Mouse (Mus musculus): ENCODE results near the gene Marveld3. TPM values are rescaled to one million over a fixed set of nuclear protein-coding genes. Genes with fewer than 3 reads are reported as not detected.

Marveld3 gene
- polyA plus RNA-seq, 1 experiment from 2014 or later, result not detected

DNA sequence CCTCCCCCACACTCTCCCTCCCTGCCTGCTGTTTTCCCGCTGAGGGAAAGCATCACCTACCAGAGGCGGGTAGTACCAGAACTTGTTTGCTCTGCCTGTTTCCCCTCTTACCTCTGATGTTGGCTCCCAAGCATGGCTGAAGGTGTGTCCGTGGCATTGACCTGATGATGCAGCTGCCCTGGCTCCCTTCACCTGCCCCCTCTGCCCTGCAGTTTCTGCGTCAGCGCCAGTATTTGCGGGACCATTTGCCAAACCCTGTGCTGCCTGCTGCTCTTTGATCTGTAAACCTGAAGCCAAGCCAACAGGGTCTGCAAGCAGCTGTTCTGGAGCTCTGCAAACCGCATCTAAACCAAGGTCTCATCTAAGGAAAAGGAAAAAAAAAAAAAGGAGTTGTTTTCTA, 24.4 kb upstream of the Marveld3 start:
- 70% methylated on average over 7 of the region's 7 CpGs for WGBS (ENCODE audit: missing documents)
- Histone ChIP-seq H3K36me3 (ENCODE audit: inconsistent target) (no peaks in the 10 kb centered on the region), H3K4me3 (ENCODE audit: inconsistent target) (no peak overlapping the region), H3K27ac (no peak overlapping the region), H3K79me2 (ENCODE audit: inconsistent target) (no peaks in the 10 kb centered on the region)

GRCm38 (mm10) chr8:109983944-109984343, 21.9 kb upstream of the Marveld3 start:
- 78% methylated on average over 5 of the region's 5 CpGs for WGBS (ENCODE audit: missing documents)
- H3K79me2 ChIP-seq (ENCODE audit: inconsistent target), result no peaks in the 10 kb centered on the region
- H3K36me3 ChIP-seq (ENCODE audit: inconsistent target), result no peaks in the 10 kb centered on the region
- no peak overlapping the region for H3K4me3 ChIP-seq (ENCODE audit: inconsistent target)
- H3K27ac ChIP-seq, result no peak overlapping the region

DNA sequence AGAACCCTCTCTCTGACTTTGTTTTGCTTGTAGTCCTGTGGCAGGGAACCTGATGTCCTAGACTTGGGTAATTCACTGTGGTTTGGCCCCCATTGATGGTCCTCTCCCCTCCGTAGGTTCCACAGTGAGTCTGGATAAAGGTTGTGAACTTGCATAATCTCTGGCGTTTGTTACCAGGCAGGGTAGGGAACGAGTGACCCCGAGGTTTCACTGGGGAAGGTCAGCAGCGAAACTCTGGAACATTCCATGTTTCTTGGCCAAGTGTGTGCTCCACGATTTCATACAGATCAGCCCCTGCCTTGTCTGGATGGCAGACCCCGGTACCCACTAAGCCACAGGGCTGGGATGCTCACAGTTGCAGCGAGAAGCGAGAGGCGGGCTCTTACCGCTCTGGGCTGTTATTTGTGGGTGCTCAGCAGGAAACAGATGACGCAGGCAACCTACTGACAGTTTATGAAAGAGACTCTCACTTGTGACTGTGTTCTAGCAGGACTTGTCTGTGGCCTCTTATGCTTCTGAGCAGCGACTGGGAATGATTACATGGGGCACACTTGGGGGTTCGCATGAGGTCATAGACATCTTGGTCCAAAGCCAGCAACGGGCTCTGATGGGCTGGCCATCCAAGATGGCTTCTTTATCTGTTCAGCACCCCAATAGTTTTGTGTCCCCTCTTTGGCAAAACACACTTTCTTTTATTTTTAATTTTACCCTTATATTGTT, 20.5 kb upstream of the Marveld3 start:
- H3K4me3 ChIP-seq (ENCODE audit: inconsistent target), result no peak overlapping the region
- 63% methylated on average over 15 of the region's 15 CpGs for WGBS (ENCODE audit: missing documents)
- H3K27ac ChIP-seq, result no peak overlapping the region
- no peaks in the 10 kb centered on the region for H3K79me2 ChIP-seq (ENCODE audit: inconsistent target)
- no peaks in the 10 kb centered on the region for H3K36me3 ChIP-seq (ENCODE audit: inconsistent target)

DNA sequence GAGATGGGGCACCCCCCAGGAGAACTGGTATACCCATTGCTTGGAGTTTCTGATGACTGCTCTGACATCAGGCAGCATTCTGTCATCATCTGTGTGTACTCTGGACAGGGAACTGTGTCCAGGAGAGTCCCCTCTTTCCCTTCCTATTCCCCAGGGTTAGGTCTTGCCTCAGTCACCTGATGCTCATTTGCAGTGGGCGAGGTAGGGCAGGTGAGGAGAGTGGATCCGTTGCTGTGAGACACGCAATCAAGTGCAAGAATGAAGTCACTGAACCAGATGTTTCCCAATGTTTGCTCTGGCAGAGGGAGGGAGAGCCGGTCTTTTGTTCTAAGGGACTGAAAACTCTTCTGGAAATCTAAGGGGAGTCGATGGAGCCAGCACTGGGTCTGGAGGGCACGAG, 17.3 kb upstream of the Marveld3 start:
- Histone ChIP-seq H3K27ac (no peak overlapping the region), H3K79me2 (ENCODE audit: inconsistent target) (no peaks in the 10 kb centered on the region), H3K36me3 (ENCODE audit: inconsistent target) (no peaks in the 10 kb centered on the region), H3K4me3 (ENCODE audit: inconsistent target) (no peak overlapping the region)
- 74% methylated on average over 5 of the region's 6 CpGs for WGBS (ENCODE audit: missing documents)

DNA sequence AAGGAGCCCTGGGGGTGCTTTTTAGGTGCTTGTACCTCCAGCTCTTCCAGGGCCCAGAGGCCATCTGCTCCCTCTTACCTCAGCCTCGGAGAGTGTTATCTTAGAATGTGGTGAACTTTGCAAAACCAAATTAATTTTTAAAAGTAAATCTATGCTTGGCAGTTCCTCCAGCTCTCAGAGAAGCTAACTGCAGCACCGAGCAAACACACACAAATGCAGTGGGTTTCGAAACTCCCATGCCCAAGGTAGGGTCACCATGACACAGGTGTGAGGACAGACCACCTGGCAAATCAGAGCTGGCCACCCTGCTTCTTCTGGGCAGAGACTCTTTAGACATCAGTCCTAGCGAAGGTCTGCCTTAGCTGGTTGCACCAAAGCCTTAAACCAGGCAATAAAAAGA, 10.9 kb upstream of the Marveld3 start:
- H3K79me2 ChIP-seq (ENCODE audit: inconsistent target), result no peaks in the 10 kb centered on the region
- no peak overlapping the region for H3K27ac ChIP-seq
- 81% methylated on average over 4 of the region's 4 CpGs for WGBS (ENCODE audit: missing documents)
- H3K4me3 ChIP-seq (ENCODE audit: inconsistent target), result no peak overlapping the region
- H3K36me3 ChIP-seq (ENCODE audit: inconsistent target), result no peaks in the 10 kb centered on the region

GRCm38 (mm10) chr8:109970323-109970722, 8.3 kb upstream of the Marveld3 start:
- Histone ChIP-seq H3K36me3 (ENCODE audit: inconsistent target) (no peaks in the 10 kb centered on the region), H3K4me3 (ENCODE audit: inconsistent target) (no peak overlapping the region), H3K27ac (no peak overlapping the region), H3K79me2 (ENCODE audit: inconsistent target) (no peaks in the 10 kb centered on the region)
- WGBS (ENCODE audit: missing documents), result 12% methylated on average over 9 of the region's 9 CpGs

GRCm38 (mm10) chr8:109968837-109969236, 6.8 kb upstream of the Marveld3 start:
- no peaks in the 10 kb centered on the region for H3K36me3 ChIP-seq (ENCODE audit: inconsistent target)
- no peak overlapping the region for H3K4me3 ChIP-seq (ENCODE audit: inconsistent target)
- 61% methylated on average over 10 of the region's 10 CpGs for WGBS (ENCODE audit: missing documents)

GRCm38 (mm10) chr8:109964106-109964505, 2.1 kb upstream of the Marveld3 start:
- H3K79me2 ChIP-seq (ENCODE audit: inconsistent target), result no peaks in the 10 kb centered on the region
- no peak overlapping the region for H3K27ac ChIP-seq
- H3K4me3 ChIP-seq (ENCODE audit: inconsistent target), result no peak overlapping the region
- no peaks in the 10 kb centered on the region for H3K36me3 ChIP-seq (ENCODE audit: inconsistent target)
- 69% methylated on average over 4 of the region's 4 CpGs for WGBS (ENCODE audit: missing documents)

More at GRCm38 (mm10) chr8:109968837-109969236, 6.8 kb upstream of the Marveld3 start:
- Histone ChIP-seq H3K27ac (no peak overlapping the region), H3K79me2 (ENCODE audit: inconsistent target) (no peaks in the 10 kb centered on the region)

- Histone ChIP-seq H3K36me3 (ENCODE audit: inconsistent target) (no peaks in the 10 kb centered on the region), H3K79me2 (ENCODE audit: inconsistent target) (no peaks in the 10 kb centered on the region), H3K4me3 (ENCODE audit: inconsistent target) (no peak overlapping the region), H3K27ac (no peak overlapping the region)
- 78% methylated on average over 13 of the region's 13 CpGs for WGBS (ENCODE audit: missing documents)
Observed at GRCm38 (mm10) chr8:109963421-109963820, 1.4 kb upstream of the Marveld3 start.

- WGBS (ENCODE audit: missing documents), result 66% methylated on average over 9 of the region's 9 CpGs
- H3K27ac ChIP-seq, result no peak overlapping the region
- no peak overlapping the region for H3K4me3 ChIP-seq (ENCODE audit: inconsistent target)
- H3K79me2 ChIP-seq (ENCODE audit: inconsistent target), result no peaks in the 10 kb centered on the region
- no peaks in the 10 kb centered on the region for H3K36me3 ChIP-seq (ENCODE audit: inconsistent target)
Observed at GRCm38 (mm10) chr8:109962896-109963295, 893 bp upstream of the Marveld3 start.

DNA sequence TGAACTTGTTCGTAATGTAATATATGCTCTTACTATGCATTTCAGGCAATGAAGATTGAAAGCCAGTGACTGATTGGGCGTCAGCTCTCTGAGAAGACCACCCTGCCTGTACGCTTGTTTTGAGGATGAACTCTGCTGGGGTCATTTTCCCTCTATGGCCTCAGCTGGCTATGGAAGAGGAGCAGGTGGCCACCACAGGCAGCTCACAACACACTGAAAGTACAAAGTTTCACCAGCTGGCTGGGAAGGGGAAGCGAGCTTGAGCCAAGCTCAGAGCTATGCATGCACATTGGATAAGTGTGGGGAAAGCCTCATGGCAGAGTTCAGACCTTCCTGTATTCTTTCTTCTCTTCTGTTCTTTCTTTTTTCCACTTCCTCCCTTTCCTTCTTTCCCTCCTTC, 2.9 kb downstream of the Marveld3 start:
- Histone ChIP-seq H3K27ac (no peak overlapping the region), H3K4me3 (ENCODE audit: inconsistent target) (no peak overlapping the region)
- 89% methylated on average over 4 of the region's 4 CpGs for WGBS (ENCODE audit: missing documents)

DNA sequence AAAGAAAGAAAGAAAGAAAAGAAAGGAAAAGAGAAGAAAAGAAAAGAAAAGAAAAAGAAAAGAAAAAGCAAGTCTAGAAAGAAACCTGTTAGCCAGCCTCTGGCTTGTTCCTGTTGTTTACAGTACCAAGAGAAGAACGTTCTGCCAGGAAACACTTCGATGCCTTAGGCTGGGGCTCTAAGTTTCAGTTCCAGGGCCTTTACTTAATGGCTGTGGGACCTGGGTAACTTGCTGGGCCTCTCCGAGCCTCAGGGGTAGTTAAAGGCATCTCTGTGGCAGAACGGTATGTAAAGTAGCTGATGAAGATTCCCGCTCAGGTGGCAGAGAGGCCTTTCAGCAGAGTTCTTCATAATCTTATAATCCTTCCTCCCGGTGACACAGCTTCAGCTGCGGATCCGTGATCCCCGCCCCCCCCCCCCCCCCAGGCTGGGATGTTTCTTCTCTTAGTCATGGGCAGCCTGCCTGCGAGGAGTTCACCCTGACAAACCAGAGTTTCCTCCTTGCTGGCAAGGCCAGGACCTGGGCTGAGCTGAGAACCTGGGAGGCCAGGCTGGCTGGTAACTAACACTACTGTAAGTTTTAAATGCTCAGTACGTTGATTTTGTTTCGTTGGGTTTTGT, 3.9 kb downstream of the Marveld3 start:
- Histone ChIP-seq H3K4me3 (ENCODE audit: inconsistent target) (no peak overlapping the region), H3K27ac (no peak overlapping the region), H3K79me2 (ENCODE audit: inconsistent target) (no peaks in the 10 kb centered on the region), H3K36me3 (ENCODE audit: inconsistent target) (no peaks in the 10 kb centered on the region)
- 59% methylated on average over 11 of the region's 12 CpGs for WGBS (ENCODE audit: missing documents)

More for the DNA sequence above, 2.9 kb downstream of the Marveld3 start:
- no peaks in the 10 kb centered on the region for H3K79me2 ChIP-seq (ENCODE audit: inconsistent target)
- H3K36me3 ChIP-seq (ENCODE audit: inconsistent target), result no peaks in the 10 kb centered on the region

DNA sequence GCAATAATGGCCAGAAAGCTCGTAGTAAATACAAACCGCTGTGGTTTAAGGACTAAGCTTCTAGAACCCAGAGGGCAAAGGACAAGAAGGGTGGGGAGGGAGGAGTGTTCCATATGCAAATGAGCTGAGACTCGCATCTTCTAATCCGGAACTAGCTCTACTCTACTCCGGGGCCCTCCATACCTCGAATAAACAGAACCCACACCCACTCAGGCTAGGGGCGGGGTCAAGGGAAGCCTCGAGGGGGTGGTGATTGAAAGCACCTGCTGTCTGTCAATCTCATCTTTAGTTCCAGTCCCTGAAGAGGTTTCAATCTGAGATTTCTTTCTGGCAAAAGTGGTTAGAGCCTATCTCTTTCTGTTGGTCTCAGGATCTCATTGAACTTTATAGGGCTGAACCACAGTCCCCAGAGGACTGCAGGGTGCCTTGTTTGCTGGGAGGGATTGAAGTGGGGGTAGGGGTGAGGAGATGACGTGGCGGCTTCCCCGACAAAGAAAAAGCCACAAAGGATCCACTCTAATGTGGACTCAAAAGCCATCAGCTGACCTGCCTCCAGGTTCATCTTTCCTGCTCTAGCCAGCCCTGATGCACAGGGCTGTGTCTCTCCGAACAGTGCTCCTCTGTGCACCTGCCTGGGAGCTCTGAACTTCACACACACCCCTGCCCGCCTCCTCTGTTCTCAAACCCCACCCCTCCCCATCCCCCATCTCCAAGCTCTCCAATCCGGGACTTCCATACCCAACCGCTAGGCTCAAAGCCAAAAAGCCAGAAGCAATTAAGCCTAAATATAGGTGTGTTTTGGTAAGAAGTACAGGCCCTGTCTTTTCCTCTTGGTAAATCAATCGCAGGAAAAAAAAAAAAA, 4.6 kb downstream of the Marveld3 start:
- H3K36me3 ChIP-seq (ENCODE audit: inconsistent target), result no peaks in the 10 kb centered on the region
- no peak overlapping the region for H3K27ac ChIP-seq
- 38% methylated on average over 16 of the region's 16 CpGs for WGBS (ENCODE audit: missing documents)
- no peak overlapping the region for H3K4me3 ChIP-seq (ENCODE audit: inconsistent target)
- no peaks in the 10 kb centered on the region for H3K79me2 ChIP-seq (ENCODE audit: inconsistent target)

- Histone ChIP-seq H3K27ac (no peak overlapping the region), H3K4me3 (ENCODE audit: inconsistent target) (no peak overlapping the region), H3K36me3 (ENCODE audit: inconsistent target) (no peaks in the 10 kb centered on the region), H3K79me2 (ENCODE audit: inconsistent target) (no peaks in the 10 kb centered on the region)
- 80% methylated on average over 13 of the region's 13 CpGs for WGBS (ENCODE audit: missing documents)
Observed at GRCm38 (mm10) chr8:109954486-109954948, 7.5 kb downstream of the Marveld3 start.

DNA sequence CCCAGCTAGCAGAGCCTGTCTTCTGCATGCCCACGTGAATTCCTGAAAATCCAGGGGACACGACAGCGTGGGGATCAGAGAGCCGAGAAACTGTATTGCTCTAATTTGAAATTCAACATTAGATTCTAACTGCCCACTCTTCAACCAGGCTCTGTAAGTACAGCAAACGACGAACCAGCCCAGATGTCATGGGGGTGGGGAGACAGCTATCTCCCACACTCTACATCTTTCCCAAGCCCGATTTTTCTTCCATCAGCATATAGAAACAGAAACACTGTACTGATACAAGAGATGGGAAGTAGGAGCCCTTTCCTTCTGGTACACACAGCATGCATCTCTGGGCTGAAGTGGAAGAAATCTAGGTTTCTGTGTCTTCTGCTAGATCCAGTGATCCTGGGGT, 9.8 kb downstream of the Marveld3 start:
- Histone ChIP-seq H3K79me2 (ENCODE audit: inconsistent target) (no peaks in the 10 kb centered on the region), H3K4me3 (ENCODE audit: inconsistent target) (no peak overlapping the region), H3K36me3 (ENCODE audit: inconsistent target) (no peaks in the 10 kb centered on the region), H3K27ac (no peak overlapping the region)
- WGBS (ENCODE audit: missing documents), result 84% methylated on average over 7 of the region's 7 CpGs

Data from macrophage (primary cell).